Mouse (Mus musculus): ENCODE results near the gene Arfip1.

DNA sequence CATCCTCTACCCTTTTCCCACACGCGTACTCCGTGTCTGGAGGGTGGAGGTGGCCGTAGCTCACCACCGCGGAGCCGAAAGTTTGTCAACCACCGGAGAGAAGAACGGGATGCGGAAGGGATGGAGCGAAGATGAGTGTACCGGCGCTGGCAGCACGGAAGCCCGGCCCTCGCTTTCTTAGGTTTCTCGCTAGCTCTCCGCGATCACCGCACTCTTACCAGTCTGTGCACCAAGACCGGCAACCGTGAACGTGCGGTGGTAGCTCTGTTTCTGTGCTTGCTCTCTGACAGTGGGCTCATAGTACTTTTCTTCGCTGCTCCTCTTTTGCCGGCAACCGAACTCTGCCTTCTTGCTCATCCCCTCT lies 470 bp upstream of the Arfip1 start:
- TF ChIP-seq POLR2A (IDR thresholded peaks at IDR 0.05; ENCODE audit: low read depth, low read length) (no peak), CTCF (conservative IDR thresholded peaks at IDR 0.05; ENCODE audit: insufficient read depth, insufficient read length, low read depth, low read length) (no peak)
